Mouse (Mus musculus): ENCODE measurements at regions not wholly inside any gene's neighbourhood (a gene's known extent, or its start where the extent isn't known, plus 50 kb on each side); places are given as distances from the start of the nearest gene placed in this dataset.

GRCm38 (mm10) chr1:12318029-12318428 lies 904.1 kb downstream of the A830018L16Rik start:
- no peak for DNase-seq

GRCm38 (mm10) chr1:12334186-12334585 lies 920.3 kb downstream of the A830018L16Rik start:
- no peak for DNase-seq

GRCm38 (mm10) chr1:12344726-12345438 lies 931.0 kb downstream of the A830018L16Rik start:
- DNase-seq: no peak

GRCm38 (mm10) chr1:12345439-12345819 lies 931.5 kb downstream of the A830018L16Rik start:
- no peak for DNase-seq

GRCm38 (mm10) chr1:12354531-12354930 lies 940.6 kb downstream of the A830018L16Rik start:
- no peak for DNase-seq

GRCm38 (mm10) chr1:12367872-12368271 lies 954.0 kb downstream of the A830018L16Rik start:
- no peak for DNase-seq

- no peak for DNase-seq
These were observed 959.1 kb downstream of the A830018L16Rik start for GRCm38 (mm10) chr1:12372968-12373367.

GRCm38 (mm10) chr1:12398146-12398884 lies 984.4 kb downstream of the A830018L16Rik start:
- DNase-seq: peak; percentile 34

GRCm38 (mm10) chr1:12405391-12406270 lies 991.7 kb downstream of the A830018L16Rik start:
- peak; percentile 33 for DNase-seq

GRCm38 (mm10) chr1:12409738-12410523 lies 996.0 kb downstream of the A830018L16Rik start:
- DNase-seq: no peak

GRCm38 (mm10) chr1:12410524-12410886 lies 996.6 kb downstream of the A830018L16Rik start:
- DNase-seq: no peak

GRCm38 (mm10) chr1:12424510-12424909 lies 1010.6 kb downstream of the A830018L16Rik start:
- DNase-seq: no peak

- DNase-seq: no peak
These were observed 1024.0 kb downstream of the A830018L16Rik start for GRCm38 (mm10) chr1:12437894-12438293.

- no peak for DNase-seq
These were observed 1052.3 kb downstream of the A830018L16Rik start for GRCm38 (mm10) chr1:12466255-12466654.

- DNase-seq: no peak
These were observed 1065.3 kb downstream of the A830018L16Rik start for GRCm38 (mm10) chr1:12478983-12479763.

GRCm38 (mm10) chr1:12500442-12500841 lies 1086.5 kb downstream of the A830018L16Rik start:
- peak; percentile 10 for DNase-seq

- DNase-seq: no peak
These were observed 1094.1 kb downstream of the A830018L16Rik start for GRCm38 (mm10) chr1:12507997-12508396.

GRCm38 (mm10) chr1:12510129-12510816 lies 1096.4 kb downstream of the A830018L16Rik start:
- no peak for DNase-seq

GRCm38 (mm10) chr1:12519601-12520000 lies 1105.7 kb downstream of the A830018L16Rik start:
- no peak for DNase-seq

- DNase-seq: no peak
These were observed 1142.0 kb downstream of the A830018L16Rik start for GRCm38 (mm10) chr1:12555859-12556258.
